Mouse (Mus musculus): ENCODE measurements around the gene Apoe. TPM values are rescaled to one million over a fixed set of nuclear protein-coding genes. Genes with fewer than 3 reads are reported as not detected.
"Not testable (repeated sequence)": the region's sequence is repeated elsewhere in the genome, so short reads cannot be mapped to it uniquely, and the experiment has no call there.

The Apoe gene
- total RNA-seq, 1 experiment from 2014 or later = 679 TPM

DNA sequence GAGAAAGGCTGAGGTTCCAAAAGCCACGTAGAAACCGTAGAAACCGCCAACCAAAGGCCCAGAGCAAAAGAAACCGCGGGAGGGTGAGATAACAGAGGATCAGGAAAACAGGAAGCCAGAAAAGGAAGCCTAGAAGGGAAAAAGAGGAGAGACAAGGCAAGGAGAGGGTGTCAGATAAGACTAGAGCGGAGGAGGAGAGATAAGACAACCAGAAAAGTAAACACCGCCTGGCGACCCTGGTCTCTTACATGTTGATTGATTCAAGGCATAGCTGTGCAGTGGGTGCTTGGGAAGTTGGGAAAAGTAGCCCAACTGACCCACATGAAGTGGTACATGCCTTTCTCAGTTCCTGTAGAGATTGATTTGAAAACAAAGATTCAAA is 3.8 kb downstream of the Apoe start:
- ATAC-seq (replicated peaks; ENCODE audit: low read depth, poor library complexity, severe bottlenecking) = no peak

DNA sequence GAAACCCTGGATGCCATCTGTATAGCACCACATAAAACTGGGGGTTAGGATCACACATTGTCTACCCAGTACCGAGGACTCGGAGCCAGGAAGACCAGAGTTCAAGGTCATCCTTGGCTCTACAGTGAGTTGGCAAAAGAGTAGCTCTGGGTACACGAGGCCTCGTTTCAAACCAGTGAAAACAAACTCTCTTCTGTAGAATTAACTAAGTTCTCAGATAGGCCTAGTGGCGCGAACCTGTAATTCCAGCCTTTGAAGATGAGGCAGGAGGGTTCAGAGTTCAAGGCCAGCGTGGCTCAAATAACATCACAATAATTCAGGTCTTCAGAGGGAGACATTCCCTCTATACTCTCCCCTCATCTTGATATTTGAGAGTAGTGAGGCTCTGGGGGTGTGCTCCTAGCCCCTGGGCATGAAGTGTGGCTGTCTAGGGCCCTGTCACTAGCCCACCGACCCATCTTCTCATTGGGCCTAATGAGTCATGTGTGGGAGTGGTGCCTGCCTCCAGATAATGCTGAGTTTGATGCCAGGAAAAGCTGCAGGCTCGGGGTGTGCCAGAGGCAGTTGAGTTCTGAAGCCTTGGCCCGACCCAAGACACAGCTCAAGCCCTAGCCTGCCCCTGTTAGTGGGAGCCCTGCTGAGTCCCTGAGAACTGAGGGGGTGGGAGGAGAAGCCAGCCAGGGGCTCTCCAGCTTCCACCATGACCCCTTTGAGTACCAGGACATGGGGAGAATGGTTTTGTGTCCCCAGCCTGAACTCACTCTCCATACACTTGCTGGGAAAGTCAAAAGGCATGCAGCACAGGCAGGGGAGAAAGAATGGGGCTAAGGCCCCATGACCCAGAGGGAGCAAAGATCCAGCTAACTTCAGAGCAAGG is 4.4 kb downstream of the Apoe start:
- no peak for ATAC-seq (replicated peaks; ENCODE audit: low read depth, poor library complexity, severe bottlenecking)

DNA sequence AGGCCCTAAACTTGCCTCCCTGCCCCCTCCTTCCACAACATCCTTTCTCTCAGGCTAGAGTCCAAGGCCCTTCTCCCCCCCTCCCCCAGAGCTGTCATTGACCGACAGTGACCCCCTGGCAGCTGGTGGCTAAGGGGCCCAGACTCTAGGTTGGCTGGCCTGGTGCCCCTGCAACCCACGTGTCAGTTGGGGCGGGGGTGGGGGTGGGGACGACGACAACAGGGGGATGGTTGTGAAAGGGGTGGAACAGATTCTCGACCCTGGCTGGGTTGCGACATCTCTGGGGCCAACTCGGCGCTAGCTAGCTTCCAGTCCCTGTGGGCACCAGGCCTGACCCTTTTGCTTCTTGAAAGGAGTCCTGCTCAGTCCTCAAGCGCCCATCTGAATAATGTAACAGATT is 5.6 kb downstream of the Apoe start:
- ATAC-seq (replicated peaks; ENCODE audit: low read depth, poor library complexity, severe bottlenecking) = peak; percentile 49

DNA sequence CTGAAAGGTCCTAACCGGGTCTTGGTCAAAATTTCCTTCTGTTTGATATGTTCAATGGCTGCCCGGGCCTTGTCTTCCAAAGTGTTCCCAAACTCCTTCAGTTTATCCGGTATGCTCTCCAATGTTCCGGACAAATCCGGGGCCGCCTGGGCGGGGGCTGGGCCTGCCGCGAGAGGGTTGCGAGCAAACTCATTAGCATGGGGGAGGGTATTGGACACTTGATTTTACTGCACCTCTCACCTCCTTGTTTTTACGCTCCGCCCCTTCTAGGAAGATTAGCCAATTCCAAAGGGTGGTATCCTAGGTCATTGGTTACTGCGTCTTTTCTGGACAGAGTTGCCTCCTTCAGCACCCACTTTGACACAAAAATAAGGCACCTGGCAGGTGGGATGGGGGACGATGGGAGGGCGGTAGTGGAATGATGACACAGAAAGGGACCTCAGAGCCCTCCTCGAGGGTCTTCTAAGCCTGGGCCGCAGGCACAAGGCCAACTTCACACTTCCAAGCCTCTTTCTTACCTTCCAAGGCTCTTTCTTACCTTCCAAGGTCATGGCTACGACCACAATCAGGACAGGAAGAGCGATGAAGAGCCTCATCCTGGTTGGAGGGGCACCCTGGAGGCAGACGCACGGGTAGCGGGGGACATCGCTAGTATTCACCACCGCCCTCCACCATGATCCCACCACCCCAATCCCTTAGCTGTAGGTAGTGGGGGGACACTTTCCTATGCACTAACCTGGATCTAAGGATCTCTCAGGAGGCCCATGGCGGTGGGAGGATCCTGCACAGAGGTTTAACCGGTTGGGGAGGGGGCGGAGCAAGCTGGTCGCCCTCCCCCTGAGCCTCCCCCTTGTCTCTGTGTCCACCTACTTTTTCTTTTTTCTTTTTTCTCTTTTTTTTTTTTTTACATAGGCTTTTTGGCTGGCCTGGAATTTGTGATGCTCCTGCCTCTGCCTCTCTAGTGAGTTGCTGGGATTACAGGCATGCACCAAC is 6.8 kb downstream of the Apoe start, which contains the start of gene Apoc1:
TSS of gene Apoc1 (minus strand) at position 788 of the 993 bp plus-strand sequence.
- no peak for ATAC-seq (replicated peaks; ENCODE audit: low read depth, poor library complexity, severe bottlenecking)

GRCm38 (mm10) chr7:19691434-19691833 is 7.6 kb downstream of the Apoe start:
- ATAC-seq (replicated peaks; ENCODE audit: low read depth, poor library complexity, severe bottlenecking) = no peak

GRCm38 (mm10) chr7:19690845-19691244 is 8.1 kb downstream of the Apoe start:
- ATAC-seq (replicated peaks; ENCODE audit: low read depth, poor library complexity, severe bottlenecking) = no peak

DNA sequence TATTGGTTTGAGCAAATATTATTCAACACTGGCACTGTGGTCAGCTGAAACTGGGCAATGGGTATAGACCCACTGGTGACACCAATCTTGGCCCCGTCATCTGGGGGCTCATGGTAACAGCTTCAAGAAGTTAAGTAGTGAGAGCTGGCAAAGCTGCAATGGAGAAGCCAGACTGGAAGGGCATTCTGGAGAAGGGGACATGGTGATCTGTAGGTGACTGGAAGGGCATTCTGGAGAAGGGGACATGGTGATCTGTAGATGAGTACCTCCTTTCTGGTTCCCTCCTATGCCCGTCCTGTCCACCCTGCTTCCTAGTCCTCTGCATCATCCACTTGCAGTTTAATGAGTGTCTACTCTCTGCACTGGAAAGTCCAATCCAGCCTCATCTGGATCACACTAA is 10.4 kb downstream of the Apoe start:
- no peak for ATAC-seq (replicated peaks; ENCODE audit: low read depth, poor library complexity, severe bottlenecking)

DNA sequence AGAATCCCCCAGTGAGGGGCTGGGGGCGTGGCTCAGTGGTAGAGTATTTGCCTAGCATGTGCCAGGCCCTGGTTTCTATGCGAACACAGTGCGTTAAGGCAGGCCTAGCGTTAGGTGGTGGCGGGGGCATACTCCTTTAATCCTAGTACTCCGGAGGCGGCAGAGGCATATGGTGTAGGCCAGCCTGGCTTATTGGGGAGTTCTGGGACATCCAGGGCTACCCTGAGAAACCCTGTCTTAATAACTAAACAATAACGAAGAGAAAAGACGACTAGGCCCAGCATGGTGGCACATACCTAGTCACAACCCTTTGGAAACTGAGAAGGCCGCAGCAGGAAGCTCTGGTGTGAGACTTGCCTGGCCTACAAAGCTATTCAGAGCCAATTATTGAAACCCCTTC is 10.9 kb downstream of the Apoe start:
- ATAC-seq (replicated peaks; ENCODE audit: low read depth, poor library complexity, severe bottlenecking) = no peak

DNA sequence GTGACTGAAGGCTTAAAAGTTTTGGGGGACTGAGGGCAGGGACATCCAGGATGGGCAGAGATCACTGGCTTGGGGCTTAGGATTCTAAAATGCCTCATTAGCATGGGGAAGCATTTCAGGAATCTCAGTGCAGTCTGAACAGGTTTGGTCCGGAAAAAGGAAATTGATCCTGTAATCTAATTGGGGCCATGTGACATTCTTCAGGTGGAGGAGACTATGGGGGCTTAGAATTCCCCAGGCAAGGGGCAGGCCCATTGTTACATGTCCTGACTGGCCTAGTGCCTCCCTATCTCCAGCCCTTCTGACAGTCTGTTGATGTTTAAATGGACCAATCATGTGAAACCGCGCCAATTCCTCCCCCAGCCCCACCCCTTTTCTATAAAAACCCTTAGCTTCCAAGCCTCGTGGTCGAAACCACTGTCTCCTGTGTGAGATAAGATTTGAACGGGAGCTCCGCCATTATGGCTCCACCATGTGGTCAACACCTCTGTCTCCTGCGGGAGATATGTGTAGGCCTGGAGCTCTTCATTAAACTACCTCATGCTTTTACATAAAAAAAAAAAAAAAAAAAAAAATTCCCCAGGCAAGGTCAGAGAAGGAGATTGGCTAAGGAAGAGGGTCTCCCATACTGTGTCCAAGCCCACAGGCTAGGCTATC is 11.9 kb downstream of the Apoe start:
- not testable (repeated sequence) for ATAC-seq (replicated peaks; ENCODE audit: low read depth, poor library complexity, severe bottlenecking)

DNA sequence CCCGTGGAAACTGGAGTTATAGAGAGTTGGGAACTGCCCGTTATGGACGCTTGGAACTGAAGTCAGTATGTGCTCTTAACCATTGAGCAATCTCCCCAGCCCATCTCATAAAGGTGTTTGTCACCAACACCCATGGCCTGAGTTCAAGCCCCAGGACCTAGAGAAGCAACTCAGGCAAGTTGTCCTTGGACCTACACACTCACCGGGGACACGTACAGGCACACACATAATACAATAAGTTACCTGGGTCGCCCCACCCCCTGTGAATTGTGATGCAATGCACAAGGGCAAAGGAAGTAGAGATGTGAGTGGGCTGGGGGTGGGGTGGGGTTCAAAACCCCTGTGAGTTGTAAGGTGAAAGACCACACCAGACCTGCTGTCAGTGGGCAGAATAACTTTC is 12.5 kb downstream of the Apoe start:
- ATAC-seq (replicated peaks; ENCODE audit: low read depth, poor library complexity, severe bottlenecking) = no peak

- no peak for ATAC-seq (replicated peaks; ENCODE audit: low read depth, poor library complexity, severe bottlenecking)
Measured at GRCm38 (mm10) chr7:19685374-19685773, 13.6 kb downstream of the Apoe start.

DNA sequence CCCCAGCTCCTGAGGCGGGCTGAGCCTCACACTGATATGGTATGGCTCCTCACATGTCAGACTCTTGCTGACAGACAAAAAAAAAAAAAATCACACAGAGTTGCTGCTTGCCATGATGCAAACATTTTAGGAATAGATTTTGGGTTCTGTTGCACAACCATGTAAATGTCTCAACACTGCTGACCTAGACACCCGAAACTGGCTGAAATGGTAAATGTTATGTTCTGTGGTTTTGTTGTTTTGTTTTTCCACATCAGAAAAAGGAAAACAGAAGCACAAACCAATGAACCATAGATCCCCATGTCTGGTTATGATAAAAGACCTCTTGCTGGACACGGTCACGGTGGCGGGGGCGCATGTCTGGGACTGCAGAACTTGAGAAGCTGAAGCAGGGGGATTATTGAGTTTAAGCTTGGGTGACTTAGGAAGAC is 15.2 kb downstream of the Apoe start:
- ATAC-seq (replicated peaks; ENCODE audit: low read depth, poor library complexity, severe bottlenecking) = peak; percentile 61

GRCm38 (mm10) chr7:19682979-19683378 is 16.0 kb downstream of the Apoe start:
- ATAC-seq (replicated peaks; ENCODE audit: low read depth, poor library complexity, severe bottlenecking) = no peak

- ATAC-seq (replicated peaks; ENCODE audit: low read depth, poor library complexity, severe bottlenecking) = no peak
Measured at GRCm38 (mm10) chr7:19681202-19681694, 17.7 kb downstream of the Apoe start, which contains the start of the genes Gm44805 and Apoc4. Gene Gm44805 (minus strand): TSS chr7:19681423. Gene Apoc4 (minus strand): TSS chr7:19681479.

GRCm38 (mm10) chr7:19680702-19681101 is 18.3 kb downstream of the Apoe start:
- ATAC-seq (replicated peaks; ENCODE audit: low read depth, poor library complexity, severe bottlenecking) = no peak

GRCm38 (mm10) chr7:19678901-19679300 is 20.1 kb downstream of the Apoe start:
- ATAC-seq (replicated peaks; ENCODE audit: low read depth, poor library complexity, severe bottlenecking) = no peak

- ATAC-seq (replicated peaks; ENCODE audit: low read depth, poor library complexity, severe bottlenecking) = no peak
Measured at GRCm38 (mm10) chr7:19677872-19678271, 21.1 kb downstream of the Apoe start, which contains the start of gene Apoc2. Gene Apoc2 (minus strand): TSS chr7:19677941.

- no peak for ATAC-seq (replicated peaks; ENCODE audit: low read depth, poor library complexity, severe bottlenecking)
Measured at GRCm38 (mm10) chr7:19676662-19677061, 22.3 kb downstream of the Apoe start.

DNA sequence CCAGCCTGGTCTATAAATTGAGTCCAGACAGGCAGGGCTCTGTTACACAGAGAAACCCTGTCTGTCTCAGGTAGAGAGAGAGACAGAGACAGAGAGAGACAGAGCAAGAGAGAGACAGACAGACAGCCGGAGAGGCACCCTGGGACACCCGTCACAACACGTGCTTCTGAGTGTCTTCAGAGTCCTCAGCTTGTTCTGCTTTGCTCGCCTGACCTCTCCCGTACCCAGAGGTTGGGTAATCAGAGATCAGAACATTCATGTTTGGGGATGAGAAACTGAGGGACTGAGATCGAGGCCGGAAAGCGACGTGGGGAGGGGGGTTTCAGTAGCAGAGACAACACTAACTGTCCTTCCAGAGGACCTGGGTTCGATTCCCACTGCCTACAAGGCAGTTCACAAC is 23.2 kb downstream of the Apoe start:
- no peak for ATAC-seq (replicated peaks; ENCODE audit: low read depth, poor library complexity, severe bottlenecking)
